Mouse (Mus musculus): ENCODE measurements around the gene Kif28.
"Not testable (repeated sequence)": the region's sequence is repeated elsewhere in the genome, so short reads cannot be mapped to it uniquely, and the experiment has no call there.

Kif28 gene

GRCm38 (mm10) chr1:179705154-179705553 is 39.9 kb downstream of the Kif28 start:
- DNase-seq (ENCODE audit: low read depth, low spot score): no peak

DNA sequence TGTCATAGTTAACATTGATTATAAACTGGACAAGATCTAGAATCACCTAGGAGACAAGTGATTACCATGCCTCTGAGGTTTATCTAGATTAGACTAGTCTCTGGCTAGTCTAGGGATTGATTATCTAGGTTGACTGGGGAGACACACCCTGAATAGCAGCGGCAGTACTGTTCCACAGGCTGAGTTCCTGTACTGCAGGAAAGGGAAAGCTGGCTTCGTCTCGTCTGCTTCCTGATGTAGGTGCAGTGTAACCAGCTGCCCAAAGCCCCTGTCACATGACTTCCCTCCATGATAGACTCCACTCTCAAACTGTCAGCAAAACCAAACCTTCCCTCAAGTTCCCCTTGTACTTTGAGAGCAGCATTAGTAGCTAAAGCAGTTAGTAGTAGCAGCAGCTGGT is 40.9 kb downstream of the Kif28 start:
- DNase-seq (ENCODE audit: low read depth, low spot score): peak; percentile 58

DNA sequence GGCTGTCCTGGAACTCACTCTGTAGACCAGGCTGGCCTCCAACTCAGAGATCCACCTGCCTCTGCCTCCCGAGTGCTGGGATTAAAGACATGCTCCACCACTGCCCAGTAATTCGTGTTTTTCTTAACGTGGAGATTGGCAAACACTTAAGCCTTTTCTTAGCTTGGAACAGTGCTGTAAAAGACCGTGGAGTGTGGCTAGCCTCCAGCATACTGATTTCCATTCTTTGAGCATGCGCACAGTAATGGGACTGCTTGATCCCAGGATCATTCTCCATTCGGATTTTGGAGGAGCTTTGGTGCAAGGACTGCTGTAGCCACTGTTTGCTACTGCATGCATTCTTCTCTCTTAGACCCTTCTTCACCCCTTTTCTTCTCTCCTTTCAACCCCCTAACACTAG is 55.6 kb downstream of the Kif28 start:
- no peak for DNase-seq (ENCODE audit: low read depth, low spot score)

DNA sequence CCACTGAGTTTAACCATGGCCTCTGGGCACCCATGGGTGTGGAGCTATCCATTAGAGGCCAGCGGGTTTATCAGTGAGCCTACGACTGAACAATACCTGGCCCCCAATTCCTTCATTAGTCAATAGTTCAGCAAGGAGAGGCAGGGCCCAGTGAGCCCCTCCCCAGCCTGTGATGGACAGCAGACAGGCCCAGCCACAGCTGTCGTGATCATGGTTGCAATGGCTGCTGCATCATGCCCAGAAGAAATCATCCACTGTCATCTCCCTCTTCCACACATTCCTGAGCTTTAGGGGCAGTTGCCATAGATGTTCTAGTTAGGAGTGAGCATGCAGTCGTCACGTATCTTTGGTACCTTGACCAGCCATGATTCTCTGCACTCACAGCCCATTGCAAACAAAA is 56.2 kb downstream of the Kif28 start:
- DNase-seq (ENCODE audit: low read depth, low spot score): no peak

- no peak for DNase-seq (ENCODE audit: low read depth, low spot score)
Measured at GRCm38 (mm10) chr1:179688415-179688814, 56.7 kb downstream of the Kif28 start.

DNA sequence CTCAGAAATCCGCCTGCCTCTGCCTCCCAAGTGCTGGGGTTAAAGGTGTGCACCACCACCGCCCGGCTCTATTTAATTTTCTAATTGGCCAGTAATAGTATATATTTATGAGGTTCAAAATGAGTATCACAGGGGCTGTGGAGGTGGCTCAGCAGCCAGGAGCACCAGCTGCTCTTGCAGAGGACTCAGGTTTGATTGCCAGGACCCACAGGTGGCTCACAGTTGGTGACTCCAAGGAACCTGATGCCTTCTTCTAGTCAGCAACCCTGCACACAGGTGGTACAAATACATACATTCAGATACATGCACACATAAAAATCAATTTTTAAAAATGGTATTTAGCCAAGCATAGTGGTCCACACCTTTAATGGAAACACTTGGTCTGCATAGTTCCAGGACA is 57.1 kb downstream of the Kif28 start:
- no peak for DNase-seq (ENCODE audit: low read depth, low spot score)

DNA sequence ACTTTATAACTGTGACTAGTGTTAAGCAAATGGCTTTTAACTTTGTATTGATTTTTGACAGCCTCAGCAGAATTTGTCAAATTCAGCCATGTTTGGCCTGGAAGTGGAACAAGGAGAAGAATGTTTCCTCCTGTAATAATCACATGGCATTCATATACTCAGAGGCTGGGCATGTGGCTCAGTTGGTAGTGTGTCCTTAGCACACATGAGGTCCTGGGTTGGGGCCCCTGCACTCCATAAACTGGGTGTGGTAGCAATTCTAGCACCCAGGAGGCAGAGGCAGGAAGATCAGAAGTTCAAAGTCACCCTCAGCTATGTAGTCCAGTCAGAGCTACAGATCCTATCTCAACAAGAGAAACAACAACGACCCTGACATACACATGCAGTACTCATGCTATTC is 57.8 kb downstream of the Kif28 start:
- DNase-seq (ENCODE audit: low read depth, low spot score): no peak

GRCm38 (mm10) chr1:179686781-179687180 is 58.3 kb downstream of the Kif28 start:
- no peak for DNase-seq (ENCODE audit: low read depth, low spot score)

DNA sequence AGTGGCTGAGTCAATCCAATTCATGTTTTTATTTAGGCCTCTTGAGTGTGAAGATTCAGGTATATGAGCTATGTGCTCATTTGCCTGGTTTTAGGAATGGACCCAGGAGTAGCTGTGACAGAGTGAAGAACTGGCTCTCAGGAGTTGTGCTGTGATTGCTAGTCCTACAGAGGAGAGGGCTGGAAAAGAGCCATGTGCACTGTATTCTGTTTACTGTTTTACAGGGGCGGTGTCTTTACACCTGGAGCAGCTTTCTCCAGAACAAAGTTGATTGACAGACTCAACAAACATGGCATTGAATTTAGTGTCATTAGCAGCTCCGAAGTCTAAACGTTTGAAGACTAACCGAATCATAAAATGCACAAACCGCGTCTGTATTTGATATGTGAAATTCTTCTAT is 58.7 kb downstream of the Kif28 start:
- DNase-seq (ENCODE audit: low read depth, low spot score): no peak

DNA sequence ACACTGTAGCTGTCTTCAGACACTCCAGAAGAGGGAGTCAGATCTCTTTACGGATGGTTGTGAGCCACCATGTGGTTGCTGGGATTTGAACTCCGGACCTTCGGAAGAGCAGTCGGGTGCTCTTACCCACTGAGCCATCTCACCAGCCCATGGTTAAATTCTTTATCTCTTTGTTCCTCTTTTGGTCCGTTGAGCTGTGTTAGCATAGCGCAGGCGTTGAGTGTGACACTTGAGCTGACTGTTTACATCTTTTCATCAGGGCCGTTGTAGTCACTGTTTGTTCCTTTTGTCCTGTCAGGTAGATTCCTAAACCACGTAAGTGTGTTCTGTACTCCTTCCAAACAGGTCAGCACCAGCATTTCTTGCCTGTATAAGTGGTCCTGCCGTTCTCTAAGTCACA is 62.3 kb downstream of the Kif28 start:
- DNase-seq (ENCODE audit: low read depth, low spot score): not testable (repeated sequence)

DNA sequence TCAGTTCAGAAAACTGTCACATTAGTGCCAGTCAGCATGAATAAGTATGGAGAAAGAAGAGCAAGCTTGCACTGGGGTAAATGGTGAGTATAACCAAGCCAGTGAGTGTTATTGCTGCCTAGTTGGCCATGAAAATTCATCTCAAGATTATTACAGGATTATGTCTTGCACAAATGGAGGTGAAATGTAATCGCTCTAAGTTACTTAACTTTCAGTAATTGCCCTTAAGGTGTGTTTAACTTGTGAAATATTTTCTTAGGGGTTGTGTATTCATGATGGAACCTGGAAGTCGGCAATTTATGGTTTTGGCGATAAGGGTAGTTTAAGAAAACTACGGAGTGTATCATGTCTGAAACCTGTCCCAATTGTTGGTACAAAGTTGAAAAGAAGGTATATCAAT is 65.7 kb downstream of the Kif28 start:
- no peak for DNase-seq (ENCODE audit: low read depth, low spot score)

GRCm38 (mm10) chr1:179677031-179677430 is 68.0 kb downstream of the Kif28 start:
- peak; percentile 89 for DNase-seq (ENCODE audit: low read depth, low spot score)

DNA sequence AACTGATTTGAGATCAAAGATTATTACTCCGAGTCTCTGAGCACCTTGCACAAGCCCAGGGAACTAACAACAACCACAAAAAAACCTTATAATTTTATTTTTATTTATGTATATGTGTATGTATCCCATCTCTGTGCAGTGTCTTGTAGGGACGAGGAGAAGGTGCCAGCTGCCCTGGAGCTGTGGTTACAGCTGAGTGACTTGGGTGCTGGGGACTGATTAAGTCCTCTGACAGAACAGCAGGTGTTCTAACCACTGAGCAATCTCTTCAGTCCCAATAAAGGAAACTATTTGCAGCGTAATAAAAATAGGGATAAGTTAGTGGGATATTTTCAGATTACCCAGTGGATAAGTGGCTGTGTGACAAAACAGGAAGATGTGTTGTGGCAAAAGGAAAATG is 70.7 kb downstream of the Kif28 start:
- no peak for DNase-seq (ENCODE audit: low read depth, low spot score)

DNA sequence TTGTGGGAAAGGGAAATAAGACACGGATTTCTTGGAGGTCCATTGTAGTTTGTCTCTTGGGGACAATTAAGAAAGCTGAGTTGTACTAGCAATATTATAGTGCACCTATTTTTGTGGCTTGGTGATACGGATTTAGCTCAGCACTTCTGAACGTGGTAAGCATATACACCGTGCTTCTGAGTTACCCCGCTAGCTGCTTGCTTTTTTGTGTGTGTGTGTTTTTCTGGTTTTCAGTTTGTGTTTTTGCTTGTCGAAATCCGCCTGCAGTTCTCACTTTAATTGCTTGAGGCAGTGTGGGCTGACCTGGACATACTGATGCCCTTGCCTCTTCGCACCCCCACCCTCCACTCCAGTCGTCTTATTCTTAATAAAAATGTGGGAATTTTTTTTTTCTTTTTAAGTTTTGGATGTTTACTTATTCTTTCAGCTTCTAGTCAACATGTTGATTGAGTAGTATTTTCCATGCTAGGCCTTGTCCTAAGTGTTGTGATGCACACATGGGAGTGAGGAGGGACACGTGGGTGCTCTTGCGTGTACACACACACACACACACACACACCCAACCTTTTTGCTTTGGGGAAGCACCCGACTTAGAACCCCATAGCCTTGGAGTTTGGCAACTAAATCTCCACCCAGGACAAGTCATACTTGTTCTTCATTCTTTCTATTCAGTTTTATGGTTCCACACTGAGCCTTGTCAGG is 76.1 kb downstream of the Kif28 start:
- DNase-seq (ENCODE audit: low read depth, low spot score): no peak

DNA sequence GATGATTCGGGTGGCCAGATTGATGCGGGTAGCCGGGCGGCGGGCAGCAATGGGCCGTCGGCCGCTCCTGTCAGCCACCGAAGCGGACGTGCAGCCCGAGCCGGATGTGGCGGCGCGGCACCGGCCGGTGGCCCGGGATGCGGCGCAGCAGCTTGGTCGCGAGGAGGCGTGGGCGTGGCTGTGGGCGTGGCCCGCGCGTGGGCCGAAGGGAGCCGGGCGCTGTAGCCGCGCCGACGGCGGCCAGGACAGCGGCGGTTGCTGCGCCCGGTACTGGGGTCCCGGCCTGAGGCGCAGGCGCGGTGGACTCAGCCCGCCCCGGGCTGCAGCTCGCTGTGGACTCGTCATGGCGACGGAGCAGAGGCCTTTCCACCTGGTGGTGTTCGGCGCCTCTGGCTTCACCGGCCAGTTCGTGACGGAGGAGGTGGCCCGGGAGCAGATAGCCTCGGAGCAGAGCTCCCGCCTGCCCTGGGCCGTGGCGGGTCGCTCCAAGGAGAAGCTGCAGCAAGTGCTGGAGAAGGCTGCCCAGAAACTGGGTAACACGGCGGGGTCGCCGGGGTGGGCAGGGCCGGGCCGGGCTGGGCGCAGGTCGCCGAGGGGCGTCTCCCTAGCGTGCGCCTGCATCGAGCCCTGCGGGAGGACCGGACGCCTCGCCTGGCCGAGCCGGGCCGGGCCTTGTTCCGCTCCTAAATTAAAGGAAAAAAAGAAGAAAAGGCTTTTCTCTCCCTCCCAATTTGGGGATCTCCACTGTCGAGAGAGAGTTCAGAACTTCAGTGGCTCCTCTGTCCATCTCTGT is 76.9 kb downstream of the Kif28 start, which contains the start of gene Sccpdh:
Gene Sccpdh, plus strand, starts transcription at position 198 of the 793 bp plus-strand sequence.
- peak; percentile 80 for DNase-seq (ENCODE audit: low read depth, low spot score)

GRCm38 (mm10) chr1:179667450-179667849 is 77.6 kb downstream of the Kif28 start:
- DNase-seq (ENCODE audit: low read depth, low spot score): no peak

DNA sequence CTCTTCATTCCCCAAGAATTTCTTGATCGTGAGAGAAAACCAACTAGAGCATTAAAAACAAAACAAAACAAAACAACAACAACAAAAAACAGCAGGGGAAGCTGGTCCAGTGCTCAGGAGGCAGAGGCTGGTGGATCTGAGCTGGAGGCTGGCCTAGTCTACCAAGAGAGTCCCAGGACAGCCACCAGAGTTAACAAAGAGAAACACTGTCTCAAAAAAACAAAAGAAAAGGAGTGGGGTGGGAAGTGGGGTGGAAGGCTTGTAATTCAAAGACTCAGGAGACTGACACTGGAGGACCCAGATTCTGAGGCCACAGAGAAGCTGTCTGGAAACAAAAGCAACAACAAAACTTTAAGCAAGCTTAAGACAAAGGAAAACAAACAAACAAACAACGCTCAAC is 78.1 kb downstream of the Kif28 start:
- DNase-seq (ENCODE audit: low read depth, low spot score): no peak

- peak; percentile 92 for DNase-seq (ENCODE audit: low read depth, low spot score)
Measured at GRCm38 (mm10) chr1:179664309-179664930, 80.7 kb downstream of the Kif28 start.

DNA sequence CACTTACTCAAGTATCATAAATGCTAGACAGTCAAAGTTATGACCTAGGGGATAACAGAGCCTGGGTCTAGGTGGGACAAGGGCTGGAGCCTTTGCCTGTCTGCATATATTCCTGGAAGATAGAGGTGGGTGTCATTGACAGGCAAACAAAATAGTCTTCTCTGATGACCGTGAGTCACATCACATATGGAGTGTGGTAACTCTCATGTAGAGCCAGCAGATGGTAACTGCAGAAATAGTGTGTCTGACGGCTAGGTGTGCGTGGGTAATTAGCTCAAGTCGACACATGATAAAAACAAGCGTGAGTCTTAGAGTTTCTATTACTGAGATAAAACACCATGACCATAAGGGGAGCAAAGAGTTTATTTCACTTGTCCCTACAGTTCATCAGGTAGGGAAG is 82.0 kb downstream of the Kif28 start:
- no peak for DNase-seq (ENCODE audit: low read depth, low spot score)

- DNase-seq (ENCODE audit: low read depth, low spot score): peak; percentile 77
Measured at GRCm38 (mm10) chr1:179651224-179651623, 93.8 kb downstream of the Kif28 start.

DNA sequence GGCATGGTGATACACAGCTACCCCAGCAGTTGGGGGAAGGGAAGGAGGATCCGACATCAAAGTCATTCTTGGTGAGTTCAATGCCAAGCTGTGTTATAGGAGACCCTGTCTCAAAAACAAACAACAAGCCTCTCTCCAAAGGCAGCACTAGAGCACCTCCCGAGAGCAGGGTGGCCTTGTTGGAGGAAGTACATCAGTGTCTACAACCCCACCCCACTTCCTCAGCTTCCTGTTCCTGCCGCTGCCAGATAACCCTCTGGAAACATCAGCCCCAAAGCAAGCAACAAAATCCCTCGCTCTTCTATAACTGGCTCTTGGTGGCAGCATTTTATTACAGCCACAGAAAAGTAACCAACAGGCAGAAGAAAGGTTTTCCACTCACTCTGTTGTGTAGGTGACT is 94.8 kb downstream of the Kif28 start:
- DNase-seq (ENCODE audit: low read depth, low spot score): peak; percentile 57

- DNase-seq (ENCODE audit: low read depth, low spot score): no peak
Measured at GRCm38 (mm10) chr1:179649324-179649723, 95.7 kb downstream of the Kif28 start.

DNA sequence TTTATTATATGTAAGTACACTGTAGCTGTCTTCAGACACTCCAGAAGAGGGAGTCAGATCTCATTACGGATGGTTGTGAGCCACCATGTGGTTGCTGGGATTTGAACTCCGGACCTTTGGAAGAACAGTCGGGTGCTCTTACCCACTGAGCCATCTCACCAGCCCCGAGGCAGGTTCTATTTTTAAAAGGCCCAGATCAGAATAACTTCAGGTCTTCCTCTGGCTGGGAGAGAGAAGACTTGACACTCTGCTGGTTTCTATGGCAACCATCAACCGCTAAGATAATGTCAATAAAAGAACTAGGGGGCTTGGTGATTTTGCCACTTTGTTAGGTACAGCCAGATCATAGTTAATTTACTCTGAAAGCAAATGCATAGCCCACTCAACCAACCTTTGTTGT is 96.4 kb downstream of the Kif28 start:
- not testable (repeated sequence) for DNase-seq (ENCODE audit: low read depth, low spot score)

Data from ZHBTc4 (cell line).